Mouse (Mus musculus) monocyte, adult 2 months (primary cell): ENCODE measurements around the gene Tmc8.
A peak's percentile ranks its signal among the peaks of the same experiment; 100 is the strongest.
"Not testable (repeated sequence)": the region's sequence is repeated elsewhere in the genome, so short reads cannot be mapped to it uniquely, and the experiment has no call there.

ENCODE experiments used
- DNase-seq, 2 experiments: peaks; one replicate each; pipeline ENCODE4 v3.0.0; 2022; ENCODE audit warnings: low spot score in 2 of 2, low read depth in 1 of 2

Tmc8 gene

DNA sequence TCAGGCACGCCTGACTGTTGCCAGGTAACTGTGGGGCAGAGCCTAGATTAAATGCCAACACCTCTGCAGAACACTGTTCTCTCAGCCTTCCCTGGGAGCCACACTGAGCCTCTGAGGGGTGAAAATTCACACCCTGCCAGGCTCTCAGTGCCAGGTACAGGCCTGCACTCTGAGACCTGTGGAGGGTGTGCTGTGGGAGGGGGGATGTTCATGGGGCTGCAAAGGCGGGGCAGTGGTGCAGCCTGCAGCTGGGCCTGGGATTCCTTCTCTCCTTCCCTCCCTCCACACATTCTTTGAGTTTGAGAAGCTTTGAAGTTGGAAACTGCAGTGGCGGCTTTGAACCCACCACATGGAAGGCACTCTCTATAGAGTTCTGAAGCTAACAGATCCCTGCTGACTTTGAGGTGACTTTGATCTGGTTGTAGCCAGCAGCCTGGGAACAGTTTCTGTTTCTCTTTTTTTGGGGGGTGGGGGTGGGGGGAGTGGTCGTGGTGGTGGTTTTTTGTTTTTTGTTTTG, 12.2 kb downstream of the Tmc8 start:
- no peak for DNase-seq

DNA sequence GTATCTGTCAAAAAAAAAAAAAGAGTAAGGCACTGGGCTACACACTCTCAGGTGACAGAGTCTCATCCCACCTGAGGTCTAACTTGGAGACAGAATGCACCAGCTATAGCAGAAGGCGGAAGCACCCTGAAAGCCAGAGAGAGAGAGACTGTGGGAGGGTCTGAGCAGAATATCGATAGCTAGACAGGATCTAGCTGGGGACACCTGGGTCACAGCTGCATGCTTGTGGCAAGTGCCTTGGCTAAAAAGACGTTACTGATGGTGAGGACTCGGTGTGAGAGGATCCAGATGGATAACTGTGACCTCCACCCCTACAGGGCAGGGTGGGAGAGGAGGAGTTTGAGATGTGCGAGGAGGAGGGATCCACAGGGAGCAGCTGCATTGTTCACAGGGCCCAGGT, 15.1 kb downstream of the Tmc8 start:
- no peak for DNase-seq

DNA sequence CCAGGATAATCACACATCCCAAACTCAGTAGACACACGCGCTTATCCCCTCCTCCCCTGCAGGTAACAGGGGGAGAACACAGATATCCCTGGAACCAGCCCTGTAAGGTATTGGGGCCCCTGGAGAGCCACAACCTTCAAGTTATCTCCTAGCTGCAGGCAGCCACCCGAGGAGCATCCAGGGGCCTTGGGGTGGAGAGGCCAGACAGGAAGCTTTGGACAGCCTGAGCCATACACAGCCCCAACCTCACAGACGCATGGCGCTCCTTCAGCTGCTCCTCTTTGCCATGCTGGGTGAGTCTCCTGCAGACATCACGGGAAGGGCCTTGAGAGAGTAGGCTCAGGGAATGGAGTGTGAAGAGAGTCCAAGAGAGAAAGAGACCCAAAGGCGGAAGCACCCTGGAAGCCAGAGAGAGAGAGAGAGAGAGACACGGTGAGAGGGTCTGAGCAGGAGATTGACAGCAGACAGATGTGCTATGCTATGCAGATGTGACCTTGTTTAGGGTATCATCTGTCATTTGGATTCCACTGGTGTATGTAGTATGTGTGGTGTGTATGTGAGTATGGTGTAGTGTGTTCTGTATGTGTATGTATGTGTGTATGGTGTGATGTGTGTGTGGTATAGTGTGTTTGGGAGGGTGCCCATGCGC, 15.8 kb downstream of the Tmc8 start, which contains the start of gene 6030468B19Rik:
Gene 6030468B19Rik, plus strand, starts transcription at position 150 of the 649 bp plus-strand sequence.
- DNase-seq, result no peak

DNA sequence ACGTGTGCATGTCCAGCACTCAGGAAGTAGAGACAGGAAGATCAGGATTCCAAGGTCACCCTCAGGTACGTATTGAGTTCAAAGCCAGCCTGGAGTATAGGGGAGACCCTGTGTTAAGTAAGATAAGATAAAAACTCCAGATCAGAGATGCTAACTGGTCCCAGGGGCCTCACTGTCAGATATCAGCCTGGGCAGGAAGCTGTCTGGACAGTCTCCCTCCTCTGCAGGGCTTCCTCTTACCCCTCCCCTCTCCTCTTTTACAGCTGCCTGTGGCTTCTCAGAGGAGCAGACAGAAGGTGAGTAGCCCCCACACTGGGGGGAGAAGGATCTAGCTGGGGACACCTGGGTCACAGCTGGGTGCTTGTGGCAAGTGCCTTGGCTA, 16.3 kb downstream of the Tmc8 start:
- DNase-seq, result no peak

DNA sequence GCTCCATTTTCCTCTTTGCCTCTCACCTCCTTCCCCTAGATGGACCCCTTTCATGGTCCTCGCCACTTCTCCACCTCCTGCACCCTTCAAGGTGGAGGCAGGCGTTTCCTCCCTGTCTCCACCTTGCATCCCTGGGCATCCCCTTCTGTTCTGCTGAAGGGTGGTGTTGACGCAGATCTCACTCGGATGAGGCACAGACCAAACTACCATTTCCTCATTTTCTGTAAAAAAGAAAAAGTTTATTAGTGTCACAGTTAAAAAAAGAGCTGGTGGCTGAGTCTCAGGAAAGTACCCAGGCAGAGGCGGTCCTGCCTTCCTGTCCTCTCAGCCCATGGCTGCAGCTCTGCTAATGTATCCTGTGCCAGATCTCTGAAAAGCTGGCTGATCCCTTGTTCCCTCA, 17.3 kb downstream of the Tmc8 start:
- no peak for DNase-seq

DNA sequence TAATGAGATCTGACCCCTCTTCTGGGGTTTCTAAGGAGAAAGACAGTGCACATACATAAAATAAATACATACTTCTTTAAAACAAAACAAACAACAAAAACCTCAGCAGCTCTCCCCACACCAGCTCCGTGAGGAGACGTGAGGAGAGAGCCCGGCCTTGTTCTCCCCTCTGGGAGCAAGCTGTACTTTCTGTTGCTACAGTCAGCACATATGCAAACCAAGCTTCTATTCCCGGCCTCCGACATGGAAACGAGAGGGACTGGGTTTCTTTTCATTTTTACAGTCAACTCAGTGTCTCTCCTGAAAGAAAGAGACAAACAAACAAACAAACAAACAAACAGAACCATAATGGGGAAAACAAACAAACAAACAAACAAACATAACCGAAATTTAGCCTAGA, 18.2 kb downstream of the Tmc8 start:
- DNase-seq, result no peak

DNA sequence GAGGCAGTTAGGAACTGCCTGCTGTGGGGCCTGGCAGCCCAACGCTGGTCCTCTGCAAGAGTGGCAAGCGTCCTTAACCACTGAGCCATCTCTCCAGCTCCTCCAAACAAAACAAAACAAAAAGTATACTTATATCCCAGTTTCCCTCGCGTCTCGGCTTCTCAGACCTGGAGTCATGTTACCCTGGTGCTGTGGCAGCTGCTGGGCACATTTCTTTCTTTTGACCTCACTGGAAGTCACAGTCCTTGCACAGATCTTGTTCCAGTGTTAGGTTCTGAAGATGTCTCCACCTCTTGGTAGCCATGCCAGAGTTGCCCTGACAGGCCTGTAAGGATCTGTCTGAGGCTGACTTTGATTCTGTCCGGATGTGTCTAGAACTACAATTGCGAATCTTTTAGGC, 19.8 kb downstream of the Tmc8 start:
- DNase-seq, result no peak

DNA sequence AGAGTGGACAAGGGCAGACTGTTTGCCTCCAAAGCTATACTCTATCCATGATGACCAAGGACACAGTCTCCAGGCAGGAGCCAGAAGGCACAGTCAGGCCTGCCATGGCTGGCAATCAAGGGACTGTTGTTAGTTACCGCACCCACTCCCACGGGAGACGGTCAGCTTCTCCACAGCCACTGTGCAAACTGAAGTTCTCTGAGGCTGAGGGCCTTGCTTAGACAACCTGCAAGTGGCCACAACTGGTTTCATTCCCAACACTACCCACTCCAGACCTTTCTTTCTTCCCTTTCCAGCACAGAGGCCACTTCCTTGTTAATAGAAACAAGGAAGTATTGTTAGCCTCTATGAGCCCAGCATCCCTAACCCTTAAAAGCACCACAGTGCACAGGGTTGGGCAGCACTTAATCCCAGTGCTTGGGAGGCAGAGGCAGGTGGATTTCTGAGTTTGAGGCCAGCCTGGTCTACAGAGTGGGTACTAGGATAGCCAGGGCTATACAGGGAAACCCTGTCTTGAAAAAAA, 21.4 kb downstream of the Tmc8 start:
- no peak for DNase-seq

DNA sequence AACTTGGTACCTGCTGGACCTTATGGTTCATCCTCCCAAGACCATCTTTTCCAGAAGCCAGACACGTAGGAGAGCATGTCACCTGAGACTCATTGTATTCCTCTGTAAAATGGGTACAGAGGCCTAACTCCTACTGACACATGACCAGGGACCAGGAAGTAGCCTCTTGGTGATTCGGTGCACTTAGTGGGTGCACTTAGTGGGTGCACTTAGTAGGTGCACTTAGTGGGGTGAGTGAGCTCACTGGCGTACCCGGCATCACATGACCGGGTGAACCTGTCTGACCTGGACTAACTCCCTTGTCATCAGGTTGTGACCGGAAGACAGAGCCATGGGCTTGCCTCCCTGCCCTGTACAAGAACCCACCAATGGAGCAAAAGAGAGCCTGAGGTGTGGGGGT, 24.9 kb downstream of the Tmc8 start:
- DNase-seq, result no peak

DNA sequence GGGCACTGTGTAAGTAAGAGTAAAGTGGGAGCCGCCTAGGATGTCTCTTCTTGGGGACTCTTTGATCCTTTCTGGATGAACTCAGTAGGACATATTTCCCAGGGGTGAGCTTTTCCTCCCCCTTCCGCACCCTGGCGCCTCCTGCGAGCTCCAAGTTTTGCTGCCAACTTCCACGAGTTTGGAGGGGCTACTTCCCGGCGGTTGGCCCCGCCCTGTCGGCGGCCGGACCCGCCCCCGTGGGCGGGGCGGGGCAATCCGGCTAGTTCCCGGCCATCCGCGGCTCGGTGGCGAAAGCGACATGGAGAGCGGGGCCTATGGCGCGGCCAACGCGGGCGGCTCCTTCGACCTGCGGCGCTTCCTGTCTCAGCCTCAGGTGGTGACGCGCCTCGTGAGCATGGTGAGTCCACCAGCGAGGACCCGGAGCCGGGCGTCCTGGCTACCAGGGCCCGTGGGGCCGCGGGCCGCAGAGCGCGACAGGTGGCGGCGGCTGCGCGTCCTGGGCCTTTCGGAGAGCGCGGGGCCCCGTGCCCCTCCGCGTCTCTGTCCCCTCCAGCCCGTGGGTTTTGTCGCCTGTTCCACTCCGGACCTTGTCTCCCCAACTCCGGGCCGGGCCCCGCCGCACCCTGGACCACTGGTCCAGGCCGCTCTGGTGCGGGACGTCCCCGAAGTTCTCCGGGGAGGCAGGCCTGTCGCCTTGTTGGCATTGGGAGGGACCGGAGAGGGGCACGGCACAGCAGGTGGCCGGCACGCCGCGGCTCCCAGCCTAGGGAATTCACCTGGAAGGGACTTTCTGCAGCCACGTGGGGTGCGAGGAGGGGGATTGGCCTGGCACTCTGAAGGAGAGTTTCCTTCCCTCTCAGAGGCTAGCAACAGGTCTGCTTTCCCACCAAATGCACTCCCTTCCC, 27.8 kb downstream of the Tmc8 start, which contains the start of the genes Gm20708 and Syngr2:
Gene Gm20708, plus strand, starts transcription at position 262 of the 905 bp plus-strand sequence.
Gene Syngr2, plus strand, starts transcription at position 262 of the 905 bp plus-strand sequence.
- peak in 1 of 2 experiments; percentile 45 for DNase-seq

DNA sequence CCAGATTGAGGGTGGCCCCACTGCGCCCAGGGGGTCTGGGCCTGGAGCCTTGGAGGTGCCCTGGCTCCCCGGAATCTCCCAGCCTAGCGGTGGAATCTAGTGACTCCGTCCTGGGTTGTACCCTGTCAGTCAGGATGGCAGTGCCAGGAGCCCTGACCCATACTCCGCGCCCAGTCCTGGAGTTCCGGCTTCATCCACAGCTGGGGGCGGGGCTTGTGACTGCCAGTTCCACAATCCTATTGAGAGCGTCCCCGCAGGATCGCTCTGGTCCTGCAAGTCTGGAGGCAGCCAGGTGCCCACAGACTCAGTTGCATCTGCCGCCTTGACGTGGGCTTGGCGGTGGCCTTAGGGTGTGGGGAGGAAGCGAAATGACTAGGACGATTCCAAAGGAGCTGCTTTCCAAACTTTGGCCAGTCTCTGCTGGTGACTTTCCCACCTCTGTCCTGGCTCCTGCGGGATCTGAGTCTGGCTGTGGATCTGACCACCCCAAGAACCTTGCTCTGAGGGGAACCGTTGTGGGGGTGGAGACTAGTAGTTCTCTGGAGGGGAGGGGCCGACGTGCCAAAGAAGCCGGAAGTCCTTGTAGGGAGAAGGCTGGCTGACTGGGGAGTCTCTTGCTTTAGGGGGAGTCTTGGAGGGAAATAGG, 28.6 kb downstream of the Tmc8 start:
- peak; percentile 71 to 75 for DNase-seq

DNA sequence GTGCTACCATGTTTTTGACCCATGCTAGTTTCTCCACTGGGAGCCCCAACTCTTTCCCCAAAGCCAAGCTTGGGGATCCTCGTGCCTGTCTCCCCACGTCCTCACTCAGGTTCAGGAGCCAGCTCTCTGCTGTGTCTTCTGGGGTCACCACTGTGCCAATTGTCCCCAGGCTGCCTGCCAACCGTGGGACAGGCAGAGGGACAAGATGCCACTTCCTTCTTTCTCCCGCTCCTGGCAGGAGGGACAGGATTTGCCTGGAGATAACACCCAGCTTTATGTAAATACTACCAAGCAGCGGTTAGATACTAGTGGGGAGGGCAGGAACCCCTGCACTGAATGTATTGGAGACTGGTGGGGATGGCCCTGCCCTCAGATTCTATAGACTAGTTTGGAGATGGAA, 32.0 kb downstream of the Tmc8 start:
- no peak for DNase-seq

DNA sequence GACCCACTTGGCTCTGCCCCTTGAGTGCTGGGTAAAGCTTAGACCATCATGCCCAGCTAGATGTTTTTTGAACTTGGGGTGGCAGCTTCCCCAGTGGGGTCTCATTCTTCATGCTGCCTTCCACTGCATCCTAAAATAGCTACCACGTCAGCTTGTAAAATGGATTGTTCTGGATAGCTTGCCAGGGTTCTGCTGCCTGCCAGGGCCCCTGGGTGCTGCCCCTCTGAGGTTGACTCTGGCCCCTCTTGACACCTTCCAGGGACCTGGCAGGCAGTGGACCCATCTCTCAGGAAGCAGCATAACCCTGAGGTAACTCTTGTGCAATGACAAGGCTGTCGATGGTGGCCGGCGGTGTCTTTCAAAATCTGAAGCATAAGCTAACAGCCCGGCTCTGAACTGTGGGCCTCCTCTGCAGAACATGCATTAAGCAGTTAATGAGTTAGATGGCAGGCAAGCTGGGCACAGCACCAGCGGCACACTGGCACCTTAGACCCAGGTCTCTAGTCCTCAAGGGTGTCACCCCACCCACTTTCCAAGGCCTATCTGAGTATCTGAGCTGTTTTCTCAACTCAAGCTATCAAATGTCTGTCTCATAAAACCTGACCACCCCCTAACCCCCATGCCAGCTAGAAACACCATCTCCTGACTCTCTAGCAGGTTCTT, 33.0 kb downstream of the Tmc8 start:
- DNase-seq, result no peak

DNA sequence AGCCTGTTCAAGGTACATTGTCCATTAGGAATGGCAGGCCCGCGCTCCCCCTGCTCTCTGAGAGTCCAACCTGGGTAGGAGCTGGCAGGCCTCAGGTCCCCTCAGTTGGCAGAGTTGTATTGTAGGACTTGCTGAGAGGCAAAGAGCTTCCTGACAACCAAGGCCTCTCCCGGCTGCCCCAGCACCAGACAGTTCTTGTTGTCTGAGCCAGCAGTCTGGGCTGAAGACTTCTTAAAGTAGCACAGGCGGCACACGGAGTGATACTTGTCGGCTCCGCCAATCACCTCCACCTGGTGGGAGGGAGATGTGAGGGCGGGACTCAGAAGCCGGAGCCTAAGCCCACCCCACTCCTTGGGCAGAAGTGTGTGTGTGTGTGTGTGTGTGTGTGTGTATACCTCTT, 34.0 kb downstream of the Tmc8 start:
- DNase-seq, result not testable (repeated sequence)

DNA sequence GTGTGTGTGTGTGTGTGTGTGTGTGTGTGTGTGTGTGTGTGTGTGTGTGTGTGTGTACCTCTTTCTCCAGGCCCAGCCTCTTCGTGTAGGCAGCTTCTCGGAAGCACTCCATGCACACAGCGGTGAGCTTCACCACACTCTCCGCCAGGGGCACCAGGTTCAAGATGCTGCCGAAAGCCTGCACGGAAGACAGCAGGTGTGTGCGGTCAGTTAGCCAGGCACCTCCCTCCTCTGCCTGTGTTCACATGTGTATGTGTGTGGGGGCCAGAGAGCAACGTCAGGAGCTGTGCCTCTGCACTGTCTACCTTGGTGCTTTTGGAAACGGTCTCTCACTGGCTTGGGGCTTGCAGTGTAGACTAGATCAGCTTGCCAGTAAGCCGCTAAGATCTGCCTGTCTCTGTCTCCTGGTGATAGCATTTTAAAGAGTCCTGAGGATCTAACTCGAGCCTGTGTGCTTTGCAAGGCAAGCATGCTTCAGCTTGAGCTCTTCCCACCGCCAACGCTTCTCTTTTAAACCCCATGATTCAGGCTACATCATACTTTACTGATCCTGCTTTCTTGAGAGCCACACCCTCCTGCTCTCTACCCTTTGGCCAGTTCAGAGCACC, 34.6 kb downstream of the Tmc8 start:
- DNase-seq, result no peak

DNA sequence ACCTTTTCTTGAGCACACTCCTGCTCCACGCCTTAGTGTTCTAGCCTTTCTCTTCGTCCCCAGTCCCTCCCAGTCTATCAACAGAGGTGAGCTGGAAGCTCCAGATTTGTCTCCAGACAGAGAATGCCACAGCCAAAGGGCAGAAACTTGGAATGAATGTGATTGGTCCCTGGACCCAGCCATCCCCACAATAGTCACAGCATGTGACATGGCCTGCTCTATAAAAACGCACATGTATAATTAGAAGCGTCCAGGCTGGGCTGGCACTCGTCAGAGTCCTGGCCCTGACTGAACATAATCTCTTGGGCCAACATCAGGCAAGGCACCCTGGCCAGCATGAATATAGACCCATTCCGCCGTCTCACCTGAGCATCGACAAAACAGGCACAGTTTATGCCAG, 37.2 kb downstream of the Tmc8 start:
- no peak for DNase-seq

DNA sequence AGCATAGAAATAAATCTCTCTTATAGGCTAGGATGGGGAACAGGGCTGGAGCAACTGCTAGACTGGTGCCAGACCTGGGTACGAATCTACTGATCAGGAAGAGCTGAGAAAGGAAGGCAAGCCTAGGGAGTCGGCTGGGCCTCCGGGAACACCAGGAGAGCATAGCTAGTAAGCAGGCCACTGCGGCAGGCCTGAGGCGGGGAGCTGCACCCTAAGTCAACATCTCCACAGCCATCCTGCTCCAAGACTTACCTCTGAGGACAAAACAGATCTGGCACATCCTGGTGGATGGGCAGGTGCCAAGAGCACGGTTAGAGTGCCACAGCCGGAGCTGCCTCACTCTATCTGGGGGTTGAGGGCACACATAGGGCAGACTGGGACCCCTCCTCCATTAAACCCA, 38.3 kb downstream of the Tmc8 start:
- DNase-seq, result no peak

DNA sequence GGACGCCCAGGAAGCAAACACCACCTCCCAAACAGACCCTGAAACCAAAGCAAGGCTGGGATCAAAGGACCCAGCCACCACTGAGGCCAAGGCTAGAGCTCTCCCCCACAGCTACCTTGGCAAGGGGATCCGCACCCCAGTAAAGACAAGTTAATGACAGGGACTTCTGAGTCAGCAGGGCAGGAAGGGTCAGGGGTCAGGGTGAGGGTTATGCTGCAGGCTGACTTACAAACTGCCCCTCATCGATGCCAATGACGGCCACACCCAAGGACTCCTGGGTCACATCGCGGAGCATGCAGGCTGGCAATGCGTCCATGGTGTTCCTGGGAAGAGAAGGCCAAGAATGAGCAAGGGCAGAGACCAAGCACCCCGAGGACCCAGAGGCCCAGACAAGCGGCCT, 40.0 kb downstream of the Tmc8 start:
- no peak for DNase-seq

DNA sequence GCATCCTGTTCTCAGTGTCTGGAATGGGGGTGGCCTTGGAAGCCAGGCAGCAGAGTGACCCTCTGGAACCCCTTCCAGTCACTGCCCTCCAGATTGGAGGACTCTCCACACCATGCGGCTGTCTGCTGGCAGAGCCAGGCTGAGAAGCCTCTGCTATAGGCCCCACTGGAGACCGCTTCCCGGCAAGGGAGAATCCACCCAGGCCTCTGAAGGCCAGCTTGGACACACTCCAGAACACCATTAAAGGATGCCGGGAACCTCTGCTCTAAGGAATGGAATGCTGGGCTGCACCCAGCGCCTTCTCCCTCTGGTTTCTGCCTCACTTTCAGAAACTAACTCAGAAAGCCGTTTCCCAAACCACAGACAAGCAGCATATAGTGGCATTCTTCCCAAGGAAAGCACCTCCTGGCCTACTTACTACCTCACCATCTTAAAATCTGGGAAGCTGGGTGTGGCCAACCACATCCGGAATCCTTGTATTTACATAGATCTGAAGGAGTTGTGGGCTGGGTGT, 40.9 kb downstream of the Tmc8 start:
- no peak for DNase-seq

DNA sequence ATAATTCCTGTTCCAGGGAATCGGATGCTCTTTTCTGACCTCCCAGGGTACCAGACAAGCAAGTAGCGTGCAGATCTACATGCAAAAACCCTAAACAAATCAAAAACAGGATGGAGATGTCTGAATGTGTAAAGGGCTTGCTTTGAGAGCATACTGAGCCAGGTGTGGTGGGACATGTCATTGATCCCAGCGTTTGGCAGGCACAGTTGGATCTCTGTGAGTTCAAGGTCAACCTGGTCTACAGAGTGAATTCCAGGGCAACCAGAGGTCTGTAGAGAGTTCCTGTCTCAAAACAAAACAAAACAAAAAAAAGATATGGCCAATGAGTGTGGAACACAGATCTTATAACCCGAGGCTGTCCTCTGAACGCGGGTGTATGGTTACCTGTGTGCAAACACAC, 41.5 kb downstream of the Tmc8 start:
- DNase-seq, result no peak
